Mouse (Mus musculus): ENCODE measurements at regions not wholly inside any gene's neighbourhood (a gene's known extent, or its start where the extent isn't known, plus 50 kb on each side); places are given as distances from the start of the nearest gene placed in this dataset.

GRCm38 (mm10) chr4:21222631-21223030 lies 463.1 kb downstream of the Prdm13 start:
- Histone ChIP-seq H3K27me3 (no peaks in the 10 kb centered on the region), H3K4me2 (no peak overlapping the region), H3K27ac (no peak overlapping the region), H3K9ac (no peak overlapping the region), H3K9me3 (no peaks in the 10 kb centered on the region), H3K4me1 (no peaks in the 10 kb centered on the region), H3K36me3 (replicated peaks) (no peaks in the 10 kb centered on the region), H3K4me3 (replicated peaks) (no peak overlapping the region)
- 54% methylated on average over 4 of the region's 4 CpGs for WGBS
- peak; percentile 86; the same call in 1 of the 2 replicates for ATAC-seq (ENCODE audit: low FRiP score)

GRCm38 (mm10) chr4:21207617-21208016 lies 478.1 kb downstream of the Prdm13 start:
- no peak for ATAC-seq (ENCODE audit: low FRiP score)
- H3K9ac ChIP-seq, result no peak overlapping the region
- 95% methylated on average over 4 of the region's 4 CpGs for WGBS

GRCm38 (mm10) chr4:21195620-21196019 lies 490.1 kb downstream of the Prdm13 start:
- 91% methylated on average over 1 of the region's 1 CpGs for WGBS

More at GRCm38 (mm10) chr4:21207617-21208016, 478.1 kb downstream of the Prdm13 start:
- Histone ChIP-seq H3K36me3 (replicated peaks) (no peaks in the 10 kb centered on the region), H3K4me3 (replicated peaks) (no peak overlapping the region), H3K27me3 (no peaks in the 10 kb centered on the region), H3K4me1 (no peaks in the 10 kb centered on the region), H3K9me3 (no peaks in the 10 kb centered on the region), H3K4me2 (no peak overlapping the region), H3K27ac (no peak overlapping the region)

GRCm38 (mm10) chr4:21173789-21174188 lies 512.0 kb downstream of the Prdm13 start:
- Histone ChIP-seq H3K4me2 (no peak overlapping the region), H3K27me3 (no peaks in the 10 kb centered on the region), H3K9ac (no peak overlapping the region), H3K27ac (no peak overlapping the region), H3K9me3 (no peaks in the 10 kb centered on the region), H3K36me3 (replicated peaks) (no peaks in the 10 kb centered on the region), H3K4me3 (replicated peaks) (no peak overlapping the region), H3K4me1 (no peaks in the 10 kb centered on the region)
- no peak for ATAC-seq (ENCODE audit: low FRiP score)
- 87% methylated on average over 6 of the region's 6 CpGs for WGBS

More at GRCm38 (mm10) chr4:21195620-21196019, 490.1 kb downstream of the Prdm13 start:
- Histone ChIP-seq H3K9ac (no peak overlapping the region), H3K9me3 (no peaks in the 10 kb centered on the region), H3K36me3 (replicated peaks) (no peaks in the 10 kb centered on the region), H3K27ac (no peak overlapping the region), H3K4me2 (no peak overlapping the region), H3K4me3 (replicated peaks) (no peak overlapping the region), H3K27me3 (no peaks in the 10 kb centered on the region), H3K4me1 (no peaks in the 10 kb centered on the region)
- no peak for ATAC-seq (ENCODE audit: low FRiP score)

- ATAC-seq (ENCODE audit: low FRiP score), result no peak
- Histone ChIP-seq H3K4me1 (no peaks in the 10 kb centered on the region), H3K27me3 (no peaks in the 10 kb centered on the region), H3K9me3 (no peaks in the 10 kb centered on the region), H3K27ac (no peak overlapping the region), H3K4me3 (replicated peaks) (no peak overlapping the region), H3K4me2 (no peak overlapping the region), H3K9ac (no peak overlapping the region), H3K36me3 (replicated peaks) (no peaks in the 10 kb centered on the region)
- 94% methylated on average over 1 of the region's 1 CpGs for WGBS
Measured at GRCm38 (mm10) chr4:21173019-21173418, 512.7 kb downstream of the Prdm13 start.

GRCm38 (mm10) chr4:21170734-21171133 lies 515.0 kb downstream of the Prdm13 start:
- WGBS, result 89% methylated on average over 3 of the region's 3 CpGs
- H3K4me3 ChIP-seq (replicated peaks), result no peak overlapping the region

GRCm38 (mm10) chr4:21162124-21162523 lies 523.6 kb downstream of the Prdm13 start:
- Histone ChIP-seq H3K4me1 (no peaks in the 10 kb centered on the region), H3K27me3 (no peaks in the 10 kb centered on the region), H3K4me2 (no peak overlapping the region), H3K36me3 (replicated peaks) (no peaks in the 10 kb centered on the region), H3K9me3 (no peaks in the 10 kb centered on the region), H3K4me3 (replicated peaks) (no peak overlapping the region), H3K9ac (no peak overlapping the region), H3K27ac (no peak overlapping the region)
- ATAC-seq (ENCODE audit: low FRiP score), result no peak

More at GRCm38 (mm10) chr4:21170734-21171133, 515.0 kb downstream of the Prdm13 start:
- Histone ChIP-seq H3K9me3 (no peaks in the 10 kb centered on the region), H3K27ac (no peak overlapping the region), H3K9ac (no peak overlapping the region), H3K4me1 (no peaks in the 10 kb centered on the region), H3K27me3 (no peaks in the 10 kb centered on the region), H3K36me3 (replicated peaks) (no peaks in the 10 kb centered on the region), H3K4me2 (no peak overlapping the region)
- no peak for ATAC-seq (ENCODE audit: low FRiP score)

- 100% methylated on average over 1 of the region's 1 CpGs for WGBS
- no peak overlapping the region for H3K4me3 ChIP-seq (replicated peaks)
Measured at GRCm38 (mm10) chr4:21125892-21126291, 559.9 kb downstream of the Prdm13 start.

GRCm38 (mm10) chr4:21095741-21096140 lies 590.0 kb downstream of the Prdm13 start:
- no peaks in the 10 kb centered on the region for H3K27me3 ChIP-seq
- ATAC-seq (ENCODE audit: low FRiP score), result peak; percentile 74; the same call in 1 of the 2 replicates
- H3K4me2 ChIP-seq, result no peak overlapping the region
- 58% methylated on average over 1 of the region's 1 CpGs for WGBS
- H3K4me3 ChIP-seq (replicated peaks), result no peak overlapping the region
- no peaks in the 10 kb centered on the region for H3K36me3 ChIP-seq (replicated peaks)
- H3K9ac ChIP-seq, result no peak overlapping the region
- H3K27ac ChIP-seq, result no peak overlapping the region
- no peaks in the 10 kb centered on the region for H3K4me1 ChIP-seq
- no peaks in the 10 kb centered on the region for H3K9me3 ChIP-seq

More at GRCm38 (mm10) chr4:21125892-21126291, 559.9 kb downstream of the Prdm13 start:
- no peak for ATAC-seq (ENCODE audit: low FRiP score)
- H3K27ac ChIP-seq, result no peak overlapping the region
- no peak overlapping the region for H3K4me2 ChIP-seq
- H3K27me3 ChIP-seq, result no peaks in the 10 kb centered on the region
- no peaks in the 10 kb centered on the region for H3K4me1 ChIP-seq
- no peaks in the 10 kb centered on the region for H3K9me3 ChIP-seq
- no peaks in the 10 kb centered on the region for H3K36me3 ChIP-seq (replicated peaks)
- no peak overlapping the region for H3K9ac ChIP-seq

GRCm38 (mm10) chr4:21070198-21070785 lies 615.5 kb downstream of the Prdm13 start:
- Histone ChIP-seq H3K4me3 (replicated peaks) (no peak overlapping the region), H3K9me3 (0 out of 2 replicates have a peak, but pooled peaks cover 4% of the 10 kb centered on the region), H3K27ac (no peak overlapping the region), H3K9ac (no peak overlapping the region), H3K4me2 (no peak overlapping the region), H3K36me3 (replicated peaks) (no peaks in the 10 kb centered on the region), H3K4me1 (no peaks in the 10 kb centered on the region), H3K27me3 (no peaks in the 10 kb centered on the region)
- WGBS, result 92% methylated on average over 3 of the region's 3 CpGs
- ATAC-seq (ENCODE audit: low FRiP score), result no peak
